Mouse (Mus musculus): Measurements from ENCODE around the gene Atp5h. TPM values are rescaled to one million over a fixed set of nuclear protein-coding genes. Genes with fewer than 3 reads are reported as not detected.
"Not testable (repeated sequence)": the region's sequence is repeated elsewhere in the genome, so short reads cannot be mapped to it uniquely, and the experiment has no call there.

Atp5h gene
- 177 and 188 TPM in 2 replicates for polyA plus RNA-seq (2012; rRNA removed)

DNA sequence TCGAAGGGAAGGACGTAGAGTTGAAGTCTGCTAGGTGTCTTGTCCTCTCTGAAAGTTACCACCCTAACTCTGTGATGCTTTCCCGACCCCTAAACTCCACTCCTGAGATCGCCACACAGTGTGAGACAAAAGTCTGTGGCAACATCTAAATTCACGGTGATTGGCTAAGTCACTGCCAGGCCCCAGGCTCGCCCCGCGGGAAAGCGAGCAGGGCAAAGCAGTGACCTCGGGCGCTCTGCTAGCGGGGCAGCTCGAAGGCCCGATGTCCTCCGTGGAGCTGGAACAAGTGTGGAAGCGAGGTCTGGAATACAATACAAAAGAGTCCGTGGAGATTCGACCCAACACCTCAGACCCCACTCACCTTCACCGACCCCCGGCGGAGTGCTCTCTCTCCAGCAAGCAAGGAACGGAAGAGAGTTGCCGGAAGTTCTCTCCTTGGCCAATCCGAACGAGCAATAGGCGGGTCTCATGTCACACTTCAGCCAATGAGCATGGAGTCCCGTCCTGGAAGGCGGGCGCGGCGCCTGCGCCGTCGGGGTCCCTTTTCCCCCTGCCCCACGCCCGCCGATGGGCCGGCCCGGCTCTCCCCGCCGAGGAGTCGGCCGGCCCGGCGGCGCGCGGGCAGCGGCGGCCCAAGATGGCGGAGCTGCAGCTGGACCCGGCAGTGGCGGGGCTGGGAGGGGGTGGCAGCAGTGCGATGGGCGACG lies at the start of gene Atp5h, which contains the start of gene Kctd2:
TSS of gene Atp5h (minus strand) at position 432 of the 707 bp plus-strand sequence.
TSS of gene Kctd2 (plus strand) at position 598 of the 707 bp plus-strand sequence.
- peak; percentile 94 for DNase-seq (ENCODE audit: low read depth, low spot score)
- WGBS = under 1% methylated on average over 56 of the region's 56 CpGs

DNA sequence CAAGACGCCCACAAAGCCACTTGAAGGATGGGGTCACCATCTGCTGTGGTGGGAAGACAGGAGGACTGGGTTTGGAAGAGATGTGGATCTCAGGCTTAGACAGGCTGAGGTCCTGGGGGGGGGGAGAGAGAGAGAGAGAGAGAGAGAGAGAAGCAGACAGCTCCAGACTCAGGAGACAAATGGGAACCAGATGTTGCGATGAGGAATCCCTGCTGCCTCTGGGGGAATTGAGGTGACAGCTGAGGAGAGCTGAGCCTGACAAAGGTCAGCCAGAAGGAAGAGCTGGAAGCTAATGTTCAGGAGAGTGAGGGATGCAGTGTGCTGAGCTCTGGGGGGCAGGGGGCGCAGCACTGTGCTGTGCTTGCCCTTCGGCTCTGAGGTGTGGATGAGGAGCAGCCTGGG lies 47.5 kb upstream of the Atp5h start:
- 83% methylated on average over 4 of the region's 4 CpGs for WGBS
- no peak for DNase-seq (ENCODE audit: low read depth, low spot score)

DNA sequence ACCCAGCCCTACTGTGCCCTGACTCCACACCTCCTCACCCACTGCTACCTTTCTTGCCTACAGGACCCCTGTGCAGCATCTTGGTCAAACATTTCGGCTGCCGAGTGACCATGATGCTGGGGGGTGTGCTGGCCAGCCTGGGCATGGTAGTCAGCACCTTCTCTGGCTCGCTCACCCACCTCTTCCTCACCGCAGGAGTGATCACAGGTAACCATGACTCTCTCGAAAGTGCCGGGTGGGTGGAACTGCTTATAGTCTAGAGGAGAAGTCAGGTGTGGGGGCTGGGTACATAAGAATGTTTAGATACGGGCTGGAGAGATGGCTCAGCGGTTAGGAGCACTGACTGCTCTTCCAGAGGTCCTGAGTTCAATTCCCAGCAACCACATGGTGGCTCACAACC lies 45.1 kb upstream of the Atp5h start:
- no peak for DNase-seq (ENCODE audit: low read depth, low spot score)
- 87% methylated on average over 8 of the region's 8 CpGs for WGBS

DNA sequence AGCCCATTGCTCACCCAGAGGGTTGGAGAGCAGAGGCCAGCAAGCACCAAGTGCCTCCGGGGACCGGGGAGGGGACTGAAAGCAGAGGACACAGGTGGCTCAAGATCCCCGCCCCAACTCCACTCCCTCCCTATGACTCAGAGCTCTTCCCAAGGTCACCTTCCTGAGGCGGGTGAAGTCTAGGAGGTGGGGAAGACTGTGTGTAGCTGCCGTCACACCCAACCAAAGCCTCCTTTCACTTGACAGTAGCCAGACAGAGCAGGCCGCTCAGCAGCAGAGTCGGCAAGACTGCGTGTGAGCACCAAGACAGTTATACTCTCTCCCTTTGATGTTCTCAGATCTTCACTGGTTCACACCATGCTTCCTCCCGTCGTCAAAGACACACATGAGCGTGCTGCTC lies 43.6 kb upstream of the Atp5h start:
- peak; percentile 87 for DNase-seq (ENCODE audit: low read depth, low spot score)
- WGBS = 22% methylated on average over 11 of the region's 11 CpGs

DNA sequence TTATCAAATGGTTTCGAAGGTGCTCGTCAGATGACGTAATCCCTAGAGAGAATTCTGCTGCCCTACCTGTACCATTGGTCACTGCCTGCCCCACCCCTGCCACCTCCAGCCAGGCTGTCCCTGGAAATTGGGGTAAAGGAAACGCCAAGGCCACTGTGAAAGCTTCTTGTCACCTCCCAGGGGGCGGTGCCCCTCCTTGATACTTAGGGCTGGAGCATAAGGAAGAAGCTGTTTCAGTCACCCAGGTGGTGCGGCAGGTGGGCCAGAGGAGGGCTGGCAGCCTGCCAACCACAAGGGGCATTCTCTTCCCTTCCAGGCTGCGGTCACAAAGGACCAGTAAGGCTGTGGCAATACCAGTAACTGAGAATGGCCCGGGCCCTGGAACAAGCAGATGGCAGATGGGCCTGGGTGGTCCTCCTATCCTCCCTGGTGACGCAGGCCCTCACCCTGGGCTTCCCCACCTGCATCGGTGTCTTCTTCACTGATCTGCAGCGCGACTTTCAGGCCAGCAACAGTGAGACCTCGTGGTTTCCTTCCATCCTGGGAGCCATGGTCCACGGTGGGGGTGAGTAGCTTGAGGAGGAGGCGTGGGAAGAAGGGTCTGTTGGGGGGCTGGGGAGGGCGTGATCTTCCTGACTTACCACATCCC lies 42.6 kb upstream of the Atp5h start, which contains the start of gene Slc16a5:
TSS of gene Slc16a5 (plus strand) at position 232 of the 649 bp plus-strand sequence.
- WGBS = 29% methylated on average over 16 of the region's 16 CpGs
- DNase-seq (ENCODE audit: low read depth, low spot score) = no peak

DNA sequence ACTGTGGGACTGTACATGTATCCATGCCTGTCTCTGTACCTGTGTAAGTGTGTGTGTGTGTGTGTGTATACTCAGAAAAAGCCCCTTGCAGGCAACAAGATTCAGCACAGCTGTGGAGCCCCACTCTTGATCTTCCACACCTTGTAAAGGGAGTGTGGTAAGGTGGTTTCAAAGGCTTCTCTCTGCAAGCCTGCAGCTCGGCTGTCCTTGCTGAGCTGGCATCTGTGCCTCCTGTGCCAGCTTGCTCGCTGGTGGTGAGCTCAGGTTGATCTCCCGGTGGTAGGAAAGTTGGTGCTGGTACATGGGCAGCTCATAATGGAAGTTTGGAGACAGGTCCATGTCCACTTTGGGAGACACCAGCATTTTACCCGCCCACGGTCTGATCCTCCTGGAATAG lies 42.1 kb upstream of the Atp5h start:
- DNase-seq (ENCODE audit: low read depth, low spot score) = no peak
- 27% methylated on average over 5 of the region's 5 CpGs for WGBS

DNA sequence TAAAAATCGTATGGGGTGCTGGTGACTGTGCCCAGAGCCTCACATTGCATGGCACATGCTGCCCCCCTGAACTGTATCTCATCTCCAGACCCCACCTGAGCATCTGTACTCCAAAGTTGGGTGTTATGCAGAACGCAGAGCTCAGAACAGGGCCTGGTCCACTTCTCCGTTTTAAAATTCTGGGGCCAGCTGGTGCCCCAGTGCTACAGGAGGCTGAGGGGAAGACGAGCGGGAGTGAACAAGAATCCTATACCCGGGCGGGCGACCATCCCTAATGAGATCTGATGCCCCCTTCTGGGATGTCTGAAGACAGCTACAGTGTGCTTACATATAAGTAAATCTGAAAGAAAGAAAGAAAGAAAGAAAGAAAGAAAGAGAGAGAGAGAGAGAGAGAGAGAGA lies 41.2 kb upstream of the Atp5h start:
- 58% methylated on average over 8 of the region's 8 CpGs for WGBS
- DNase-seq (ENCODE audit: low read depth, low spot score) = no peak

DNA sequence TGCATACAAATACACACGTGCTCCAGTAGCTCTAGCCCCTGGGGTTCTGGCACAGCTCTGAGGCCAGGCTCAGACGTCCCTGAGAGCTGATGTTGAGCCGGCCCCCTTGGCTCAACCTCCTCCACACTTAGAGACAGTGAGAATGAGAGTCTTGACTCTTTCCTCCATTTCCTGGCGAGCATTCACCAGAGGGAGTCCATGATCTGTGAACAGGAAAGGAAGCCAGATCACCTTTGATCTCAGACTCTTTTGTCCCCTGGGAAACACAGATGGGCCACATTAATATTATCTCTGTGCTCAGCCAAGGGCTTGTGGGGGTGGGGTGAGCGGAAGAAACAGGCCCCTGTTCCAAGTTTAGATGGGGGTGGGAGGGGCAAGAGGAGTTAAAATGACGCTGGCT lies 37.6 kb upstream of the Atp5h start:
- WGBS = 38% methylated on average over 6 of the region's 6 CpGs
- DNase-seq (ENCODE audit: low read depth, low spot score) = no peak

DNA sequence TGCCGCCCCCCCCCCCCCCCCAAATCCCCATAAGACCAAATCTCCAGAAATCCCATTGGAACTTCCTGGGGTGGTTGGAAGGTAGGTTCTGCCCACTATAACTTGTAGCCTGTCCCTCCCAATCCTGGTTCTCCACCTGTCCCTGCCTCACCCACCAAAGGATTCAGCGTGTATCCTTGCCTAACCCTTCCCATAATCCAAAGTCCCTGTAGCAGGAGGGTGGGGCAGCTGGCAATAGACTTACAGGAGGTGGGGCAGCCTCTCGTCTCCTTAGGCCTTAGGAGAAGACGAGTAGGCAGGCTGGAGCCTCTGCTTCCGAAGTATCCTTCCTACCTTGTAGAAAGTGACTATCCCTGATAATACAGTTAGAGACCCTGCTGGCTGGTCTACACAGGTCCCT lies 36.4 kb upstream of the Atp5h start:
- WGBS = 49% methylated on average over 5 of the region's 5 CpGs

DNA sequence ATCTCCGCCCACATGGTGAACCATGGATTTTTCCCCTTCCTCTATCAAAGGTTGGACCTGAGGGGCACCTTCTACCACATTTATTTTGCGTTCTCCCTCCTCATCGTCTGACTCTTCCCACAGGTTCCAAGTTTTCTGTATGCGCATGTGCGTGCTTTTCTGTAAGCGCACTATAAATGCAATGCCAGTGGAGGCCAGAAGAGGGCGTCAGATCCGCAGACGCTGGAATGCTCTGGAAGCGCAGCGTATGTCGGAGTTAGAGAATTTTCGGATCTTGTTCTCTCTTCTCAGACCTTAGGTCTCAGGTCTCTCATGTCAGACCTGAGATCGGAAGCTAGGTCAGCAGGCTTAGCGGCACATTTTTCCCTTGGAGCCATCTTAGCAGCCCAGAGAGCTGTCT lies 35.9 kb upstream of the Atp5h start:
- WGBS = 88% methylated on average over 15 of the region's 15 CpGs
- DNase-seq (ENCODE audit: low read depth, low spot score) = no peak

More for the DNA sequence above, 36.4 kb upstream of the Atp5h start:
- peak; percentile 82 for DNase-seq (ENCODE audit: low read depth, low spot score)

DNA sequence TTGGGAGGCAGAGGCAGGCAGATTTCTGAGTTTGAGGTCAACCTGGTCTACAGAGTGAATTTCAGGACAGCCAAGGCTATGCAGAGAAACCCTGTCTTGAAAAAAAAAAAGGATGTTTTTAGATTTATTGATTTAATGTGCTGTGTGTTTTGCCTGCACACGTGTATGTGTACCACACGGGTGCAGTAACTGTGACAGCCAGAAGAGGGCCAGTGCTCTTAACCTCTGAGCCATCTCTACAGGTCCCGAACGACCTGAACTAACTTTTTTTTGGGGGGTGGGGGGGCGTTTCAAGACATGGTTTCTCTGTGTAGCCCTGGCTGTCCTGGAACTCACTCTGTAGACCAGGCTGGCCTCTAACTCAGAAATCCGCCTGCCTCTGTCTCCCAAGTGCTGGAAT lies 35.1 kb upstream of the Atp5h start:
- 93% methylated on average over 6 of the region's 6 CpGs for WGBS
- DNase-seq (ENCODE audit: low read depth, low spot score) = not testable (repeated sequence)

DNA sequence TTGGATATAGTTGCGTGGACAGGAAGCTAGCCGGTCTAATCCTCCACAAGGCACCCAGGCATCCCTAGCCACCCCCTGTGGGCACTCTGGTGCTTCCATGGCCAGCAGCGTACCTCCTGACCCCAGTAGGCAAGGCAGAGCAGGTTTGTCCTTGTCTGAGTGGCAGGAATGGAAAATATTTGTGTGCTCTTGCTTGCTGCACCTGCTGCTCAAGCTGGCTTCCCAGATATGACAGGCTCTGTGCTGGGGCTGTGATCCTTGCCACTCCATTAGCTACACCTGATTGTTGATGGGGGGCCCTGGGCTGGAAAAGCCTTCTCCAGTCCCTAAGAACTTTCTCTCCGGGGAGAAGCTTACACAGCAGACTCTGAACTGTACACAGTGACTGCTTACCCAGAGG lies 33.5 kb upstream of the Atp5h start:
- no peak for DNase-seq (ENCODE audit: low read depth, low spot score)
- 58% methylated on average over 4 of the region's 4 CpGs for WGBS

DNA sequence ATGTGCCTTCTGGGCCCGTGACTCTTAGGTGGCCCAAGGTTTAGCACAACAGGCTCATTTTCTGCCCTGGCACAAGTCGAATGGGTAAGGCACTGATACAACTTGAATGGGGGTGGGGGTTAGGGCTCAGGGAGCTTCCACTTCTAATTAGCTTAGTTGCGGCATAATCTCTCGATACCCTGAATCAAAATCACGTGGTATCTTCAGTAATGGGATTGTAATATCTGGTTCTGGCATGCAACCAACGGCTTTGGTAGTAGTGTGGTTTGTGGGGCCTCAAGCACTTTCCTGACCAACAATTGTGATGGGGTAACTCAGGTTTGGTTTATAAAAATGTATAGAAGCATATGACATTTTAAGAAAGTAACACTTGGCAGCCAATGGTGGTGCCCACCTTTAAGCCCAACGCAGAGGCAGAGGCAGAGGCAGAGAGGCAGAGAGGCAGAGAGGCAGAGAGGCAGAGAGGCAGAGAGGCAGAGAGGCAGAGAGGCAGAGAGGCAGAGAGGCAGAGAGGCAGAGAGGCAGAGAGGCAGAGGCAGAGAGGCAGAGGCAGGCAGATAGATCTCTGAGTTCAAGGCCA lies 32.6 kb upstream of the Atp5h start:
- 40% methylated on average over 7 of the region's 7 CpGs for WGBS
- DNase-seq (ENCODE audit: low read depth, low spot score) = no peak

DNA sequence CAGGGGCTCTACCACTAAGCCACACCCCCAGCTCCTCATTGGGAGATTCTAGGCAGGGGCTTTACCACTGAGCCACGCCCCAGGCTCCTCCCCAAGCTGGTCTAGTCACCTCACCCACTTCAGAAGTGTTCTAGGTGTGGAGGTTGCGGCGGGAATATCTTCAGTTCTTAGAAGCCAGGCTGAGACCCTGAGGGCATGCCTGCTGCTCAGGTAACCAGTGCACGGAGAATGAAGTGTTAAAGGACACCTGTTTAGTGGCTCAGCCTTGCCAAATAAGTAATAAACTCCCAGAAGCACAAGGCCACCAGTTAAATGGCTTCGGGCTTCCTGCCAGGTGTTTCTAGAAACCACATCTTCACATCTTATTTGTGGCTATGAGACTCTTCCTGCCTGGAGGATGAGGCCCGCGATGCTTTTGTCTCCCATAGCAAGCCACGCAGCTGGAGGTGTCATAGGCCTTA lies 32.0 kb upstream of the Atp5h start:
- no peak for DNase-seq (ENCODE audit: low read depth, low spot score)
- WGBS = 21% methylated on average over 8 of the region's 8 CpGs

DNA sequence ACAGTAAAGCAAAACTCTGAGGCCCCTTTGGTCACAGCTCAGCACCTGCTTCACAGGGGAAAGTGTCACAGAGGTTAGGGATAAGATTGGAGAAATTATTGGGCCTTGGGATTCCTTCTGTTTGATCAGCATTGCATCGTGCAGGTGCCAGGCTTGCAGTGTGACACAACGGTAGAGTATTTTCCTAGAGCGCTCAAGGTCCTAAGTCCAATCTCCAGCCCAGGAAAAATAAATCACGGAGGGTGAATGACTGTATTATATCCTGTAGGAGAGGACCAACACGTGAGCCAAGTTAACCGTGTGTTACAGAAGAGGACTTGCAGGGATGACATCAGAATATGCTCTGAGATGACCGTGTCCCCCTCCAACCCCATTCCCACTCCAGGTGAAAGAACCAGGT lies 30.4 kb upstream of the Atp5h start:
- peak; percentile 84 for DNase-seq (ENCODE audit: low read depth, low spot score)
- WGBS = 45% methylated on average over 7 of the region's 7 CpGs

DNA sequence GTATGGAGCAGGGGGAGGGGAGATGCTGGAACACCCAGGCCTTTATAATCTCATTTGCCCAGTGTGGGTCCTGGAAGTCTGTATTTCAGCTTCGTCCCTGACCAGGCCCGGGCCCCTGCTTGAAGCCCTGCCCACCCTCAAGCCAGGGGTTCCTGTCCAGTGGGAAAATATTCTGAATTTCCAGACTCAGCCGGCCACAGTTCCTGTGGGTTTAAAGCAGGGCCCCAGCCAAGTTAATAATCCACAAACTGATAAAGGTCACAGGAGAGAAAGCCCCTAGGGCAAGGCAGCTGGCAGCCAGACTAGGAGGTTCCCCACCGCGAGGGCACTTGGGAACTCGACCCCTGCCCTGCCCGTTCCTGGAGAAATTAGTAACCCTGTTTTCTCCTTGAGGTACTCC lies 29.2 kb upstream of the Atp5h start:
- 38% methylated on average over 7 of the region's 7 CpGs for WGBS
- no peak for DNase-seq (ENCODE audit: low read depth, low spot score)

DNA sequence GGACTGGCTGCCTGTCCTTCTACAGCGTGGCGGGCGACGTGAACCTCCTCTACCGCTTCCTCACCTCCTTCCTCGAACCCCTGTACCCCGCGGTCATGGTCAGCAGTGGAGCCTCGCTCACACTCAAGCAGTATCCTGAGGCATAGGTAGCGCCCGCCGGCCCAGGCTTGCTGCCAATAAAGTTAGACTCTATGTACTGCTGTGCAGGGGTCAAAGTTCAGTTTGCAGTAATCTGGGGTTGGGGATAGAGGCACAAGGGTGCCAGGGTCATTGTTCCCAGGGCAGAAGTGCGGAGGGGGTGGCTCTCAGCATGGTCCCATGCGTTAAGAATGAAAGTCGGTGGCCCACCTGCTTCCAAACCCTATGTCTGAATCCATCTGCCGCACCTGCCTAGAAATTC lies 28.3 kb upstream of the Atp5h start:
- DNase-seq (ENCODE audit: low read depth, low spot score) = no peak
- WGBS = 44% methylated on average over 16 of the region's 16 CpGs

DNA sequence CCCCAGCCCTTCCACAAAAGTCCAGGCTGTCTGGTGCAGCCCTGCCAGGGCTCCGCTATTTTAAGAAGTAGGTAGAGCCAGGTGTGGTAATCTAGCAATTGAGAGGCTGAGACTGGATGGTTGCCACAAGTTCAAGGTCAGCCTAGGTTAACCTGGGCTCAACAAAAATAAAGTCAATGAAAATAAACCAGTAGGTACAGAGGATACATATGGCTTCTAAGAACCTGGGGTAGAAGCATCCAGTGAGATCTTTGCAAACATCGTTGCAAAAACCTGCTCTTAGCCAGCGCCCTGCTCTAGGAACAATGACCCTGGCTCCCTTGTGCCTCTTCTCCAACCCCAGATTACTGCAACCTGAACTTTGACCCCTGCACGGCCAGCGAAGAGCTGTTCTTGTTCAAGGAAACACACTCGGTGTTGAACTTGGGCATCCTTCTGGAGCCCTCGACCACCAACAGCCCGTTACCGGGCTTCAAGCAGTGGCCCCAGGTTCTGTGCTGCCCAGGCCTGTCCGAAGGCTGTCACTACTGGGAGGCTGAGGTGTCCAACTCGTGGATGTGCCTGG lies 27.6 kb upstream of the Atp5h start:
- no peak for DNase-seq (ENCODE audit: low read depth, low spot score)
- WGBS = 53% methylated on average over 11 of the region's 11 CpGs

DNA sequence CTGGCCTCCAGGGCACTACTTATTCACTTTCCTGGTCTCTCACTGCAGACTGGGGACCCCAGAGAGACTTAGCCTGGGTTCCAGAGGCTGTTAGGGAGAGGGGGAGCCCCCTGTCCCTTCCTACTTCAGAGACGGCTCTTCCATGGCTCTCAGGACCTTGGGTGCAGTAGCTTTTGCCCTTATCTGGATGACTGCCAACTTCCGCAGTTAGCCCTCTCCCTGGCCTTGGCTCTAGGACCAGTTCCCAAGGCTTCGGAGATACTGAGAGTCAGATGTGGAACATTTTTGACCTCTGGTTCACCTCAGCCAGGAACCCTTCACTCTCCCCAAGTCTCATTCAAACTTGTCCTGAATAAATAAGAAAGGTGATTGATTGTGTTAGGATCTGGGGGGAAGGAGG lies 27.1 kb upstream of the Atp5h start:
- DNase-seq (ENCODE audit: low read depth, low spot score) = no peak
- 21% methylated on average over 3 of the region's 3 CpGs for WGBS

DNA sequence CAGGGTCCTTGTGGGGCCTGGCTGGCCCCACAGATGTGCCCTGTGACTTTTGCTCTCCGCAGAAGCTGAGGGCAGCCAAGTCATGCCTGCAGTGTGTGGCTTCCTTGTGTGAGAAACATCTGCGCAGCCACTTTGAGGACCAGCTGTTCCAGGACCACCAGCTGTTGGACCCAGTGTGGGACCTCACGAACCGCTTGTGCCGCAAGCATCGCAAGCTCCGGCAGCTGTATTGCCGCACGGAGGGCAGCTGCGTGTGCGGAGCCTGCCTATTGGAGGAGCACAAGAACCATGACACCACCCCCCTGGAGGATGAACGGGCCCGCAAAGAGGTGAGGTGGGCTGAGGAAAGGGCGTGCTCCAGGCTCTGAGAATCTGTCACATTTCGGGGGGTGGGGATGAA lies 21.7 kb upstream of the Atp5h start:
- WGBS = 76% methylated on average over 15 of the region's 15 CpGs
- no peak for DNase-seq (ENCODE audit: low read depth, low spot score)
